Mouse (Mus musculus) CH12.LX (cell line): ENCODE measurements around the gene Bhlhe41. TPM values are rescaled to one million over a fixed set of nuclear protein-coding genes. Genes with fewer than 3 reads are reported as not detected.
A peak's percentile ranks its signal among the peaks of the same experiment; 100 is the strongest.

Experiments used
- DNase-seq: peaks from one replicate; pipeline ENCODE4 v3.0.0-alpha.2; 2013; ENCODE audit errors: extremely low read depth
- H3K27ac ChIP-seq: 2 replicates; pipeline ENCODE4 v1.5.1; 2012; ENCODE audit warnings: low read depth, mild to moderate bottlenecking, control low read depth, moderate library complexity; ENCODE audit not compliant: insufficient read depth
- H3K27me3 ChIP-seq: replicated peaks from 2 replicates; pipeline ENCODE3; 2012; ENCODE audit warnings: inconsistent platforms
- H3K36me3 ChIP-seq, 2 experiments: replicated peaks in 1 of 2; 2 replicates each; pipeline versions ENCODE3 to v1.6.1; 2012; ENCODE audit warnings: inconsistent platforms in 1 of 2, low read length in 1 of 2, mild to moderate bottlenecking in 1 of 2, mixed read lengths in 1 of 2, moderate library complexity in 1 of 2; ENCODE audit not compliant: control insufficient read depth in 1 of 2, insufficient read depth in 1 of 2
- H3K4me1 ChIP-seq, 2 experiments: 2 replicates each; pipeline ENCODE4 v1.6.1; 2012; ENCODE audit warnings: inconsistent platforms in 1 of 2, moderate library complexity in 1 of 2; ENCODE audit not compliant: insufficient read depth in 2 of 2, control insufficient read depth in 1 of 2
- H3K4me2 ChIP-seq: 2 replicates; pipeline ENCODE4 v1.6.1; 2012; ENCODE audit warnings: low read depth, mild to moderate bottlenecking, control low read depth; ENCODE audit not compliant: poor library complexity, insufficient read depth, severe bottlenecking
- H3K4me3 ChIP-seq, 3 experiments: fragments of 150-350 bp in 1 of 3; sonication (generic) in 1 of 3; replicated peaks in 1 of 3; 2 replicates each; pipeline versions ENCODE3 to v1.5.1; 2011 to 2012; ENCODE audit warnings: low read depth in 2 of 3, low read length in 2 of 3, mild to moderate bottlenecking in 2 of 3, moderate library complexity in 2 of 3, control low read depth in 1 of 3, improper control_type of control experiment in 1 of 3, inconsistent platforms in 1 of 3, mixed read lengths in 1 of 3; ENCODE audit not compliant: poor library complexity in 1 of 3
- H3K79me2 ChIP-seq: replicated peaks from 2 replicates; pipeline ENCODE4 v1.6.1; 2012; ENCODE audit warnings: mild to moderate bottlenecking, moderate library complexity; ENCODE audit not compliant: control insufficient read depth, poor library complexity, insufficient read depth, severe bottlenecking; ENCODE audit errors: extremely low read depth
- H3K9ac ChIP-seq: 2 replicates; pipeline ENCODE4 v1.6.1; 2012; ENCODE audit warnings: low read depth, mild to moderate bottlenecking, control low read depth, moderate library complexity; ENCODE audit not compliant: insufficient read depth
- H3K9me3 ChIP-seq: replicated peaks from 2 replicates; pipeline ENCODE3; 2012; ENCODE audit warnings: low read length, inconsistent platforms, mixed read lengths
- BHLHE40 ChIP-seq: IDR thresholded peaks from 2 replicates; pipeline ENCODE4 v1.6.1; 2011; ENCODE audit warnings: mild to moderate bottlenecking, low read depth, low read length, improper control_type of control experiment
- CHD1 ChIP-seq: IDR thresholded peaks from 2 replicates; pipeline ENCODE4 v1.6.1; 2012; ENCODE audit warnings: low read depth, low read length, improper control_type of control experiment, inconsistent platforms
- CHD2 ChIP-seq: IDR thresholded peaks from 2 replicates; pipeline ENCODE4 v1.6.1; 2011; ENCODE audit warnings: low read length, improper control_type of control experiment
- E2F4 ChIP-seq: IDR thresholded peaks from 2 replicates; pipeline ENCODE4 v1.6.1; 2011; ENCODE audit warnings: low read depth, low read length, improper control_type of control experiment; ENCODE audit not compliant: insufficient replicate concordance
- ELF1 ChIP-seq: IDR thresholded peaks from 2 replicates; pipeline ENCODE4 v1.6.1; 2014; ENCODE audit warnings: low read depth, mild to moderate bottlenecking, inconsistent platforms, low read length, improper control_type of control experiment
- EP300 ChIP-seq: IDR thresholded peaks from 2 replicates; pipeline ENCODE4 v1.6.1; 2011; ENCODE audit warnings: low read length, improper control_type of control experiment
- ETS1 ChIP-seq: conservative IDR thresholded peaks from 2 replicates; pipeline ENCODE4 v1.6.1; 2012; ENCODE audit warnings: low read depth, mild to moderate bottlenecking, inconsistent platforms, low read length, improper control_type of control experiment, moderate library complexity
- GABPA ChIP-seq: IDR thresholded peaks from 2 replicates; pipeline ENCODE4 v1.6.1; 2012; ENCODE audit warnings: low read depth, low read length, improper control_type of control experiment, inconsistent platforms; ENCODE audit not compliant: insufficient replicate concordance
- IRF4 ChIP-seq: IDR thresholded peaks from 2 replicates; pipeline ENCODE4 v1.6.1; 2014; ENCODE audit warnings: low read depth, mild to moderate bottlenecking, inconsistent platforms, low read length, improper control_type of control experiment
- JUN ChIP-seq: IDR thresholded peaks from 2 replicates; pipeline ENCODE4 v1.6.1; 2011; ENCODE audit warnings: low read depth, mild to moderate bottlenecking, low read length, improper control_type of control experiment, moderate library complexity; ENCODE audit not compliant: insufficient read depth
- KAT2A ChIP-seq: IDR thresholded peaks from 2 replicates; pipeline ENCODE4 v1.6.1; 2012; ENCODE audit warnings: low read length, improper control_type of control experiment, inconsistent platforms; ENCODE audit not compliant: insufficient replicate concordance
- MAFK ChIP-seq: IDR thresholded peaks from 2 replicates; pipeline ENCODE4 v1.6.1; 2011; ENCODE audit warnings: low read length, improper control_type of control experiment; ENCODE audit not compliant: insufficient replicate concordance
- MAX ChIP-seq: IDR thresholded peaks from 2 replicates; pipeline ENCODE4 v1.6.1; 2011; ENCODE audit warnings: low read length, improper control_type of control experiment
- MAZ ChIP-seq: IDR thresholded peaks from 2 replicates; pipeline ENCODE4 v1.6.1; 2012; ENCODE audit warnings: low read depth, mild to moderate bottlenecking, inconsistent platforms, low read length, improper control_type of control experiment, moderate library complexity
- MEF2A ChIP-seq: IDR thresholded peaks from 2 replicates; pipeline ENCODE4 v1.6.1; 2014; ENCODE audit warnings: low read depth, mild to moderate bottlenecking, inconsistent platforms, low read length, improper control_type of control experiment, borderline replicate concordance
- MXI1 ChIP-seq: IDR thresholded peaks from 2 replicates; pipeline ENCODE4 v1.6.1; 2011; ENCODE audit warnings: mild to moderate bottlenecking, low read depth, low read length, improper control_type of control experiment
- NELFE ChIP-seq: IDR thresholded peaks from 2 replicates; pipeline ENCODE4 v1.6.1; 2011; ENCODE audit warnings: low read depth, low read length, improper control_type of control experiment
- NRF1 ChIP-seq: IDR thresholded peaks from 2 replicates; pipeline ENCODE4 v1.6.1; 2014; ENCODE audit warnings: low read depth, mild to moderate bottlenecking, inconsistent platforms, low read length, improper control_type of control experiment, moderate library complexity
- PAX5 ChIP-seq: IDR thresholded peaks from 2 replicates; pipeline ENCODE4 v1.6.1; 2012; ENCODE audit warnings: low read length, inconsistent platforms, mixed read lengths
- POLR2A ChIP-seq: IDR thresholded peaks from 2 replicates; pipeline ENCODE4 v1.6.1; 2011; ENCODE audit warnings: low read depth, mild to moderate bottlenecking, improper control_type of control experiment, low read length
- POLR2AphosphoS2 ChIP-seq: IDR thresholded peaks from 2 replicates; pipeline ENCODE4 v1.6.1; 2011; ENCODE audit warnings: low read depth, low read length, improper control_type of control experiment
- RCOR1 ChIP-seq: conservative IDR thresholded peaks from 2 replicates; pipeline ENCODE4 v1.6.1; 2012; ENCODE audit warnings: low read depth, mild to moderate bottlenecking, inconsistent platforms, low read length, improper control_type of control experiment
- SIN3A ChIP-seq: IDR thresholded peaks from 2 replicates; pipeline ENCODE4 v1.6.1; 2012; ENCODE audit warnings: low read length, improper control_type of control experiment, inconsistent platforms
- TBP ChIP-seq: conservative IDR thresholded peaks from 2 replicates; pipeline ENCODE4 v1.6.1; 2011; ENCODE audit warnings: low read depth, low read length, improper control_type of control experiment
- TCF12 ChIP-seq: IDR thresholded peaks from 2 replicates; pipeline ENCODE4 v1.6.1; 2014; ENCODE audit warnings: low read depth, mild to moderate bottlenecking, inconsistent platforms, low read length, improper control_type of control experiment
- UBTF ChIP-seq: IDR thresholded peaks from 2 replicates; pipeline ENCODE4 v1.6.1; 2012; ENCODE audit warnings: low read depth, mild to moderate bottlenecking, inconsistent platforms, low read length, improper control_type of control experiment, moderate library complexity
- USF1 ChIP-seq: IDR thresholded peaks from 2 replicates; pipeline ENCODE4 v1.6.1; 2014; ENCODE audit warnings: low read depth, mild to moderate bottlenecking, inconsistent platforms, low read length, improper control_type of control experiment
- ZC3H11A ChIP-seq: IDR thresholded peaks from 2 replicates; pipeline ENCODE4 v1.6.1; 2012; ENCODE audit warnings: low read depth, mild to moderate bottlenecking, inconsistent platforms, low read length, improper control_type of control experiment
- ZMIZ1 ChIP-seq: IDR thresholded peaks from 2 replicates; pipeline ENCODE4 v1.6.1; 2012; ENCODE audit warnings: low read depth, mild to moderate bottlenecking, inconsistent platforms, low read length, improper control_type of control experiment
- dilution Hi-C: fragments of 300-500 bp; cut with MboI; formaldehyde crosslinking; loops from 2 replicates; pipeline ENCODE4 v1.14.3; 2020; ENCODE audit warnings: low sequenced_read_pairs; ENCODE audit not compliant: extremely low pct_unique_long_range_greater_than_20kb, extremely low pct_ligation_motif_present
- in situ Hi-C: fragments of 300-500 bp; cut with MboI; formaldehyde crosslinking; loops from 3 replicates; pipeline ENCODE4 v1.14.3; 2019; ENCODE audit warnings: low sequenced_read_pairs, low pct_ligation_motif_present, low pct_unique_long_range_greater_than_20kb, mixed read lengths
- polyA plus RNA-seq: library from polyadenylated mRNA; unstranded; fragments of >175 nt; gene quantifications from 2 replicates; pipeline ENCODE4 v1.2.1, GENCODE M21; 2012; ENCODE audit warnings: low read depth; ENCODE audit not compliant: insufficient read length
- total RNA-seq, 2 experiments: library from RNA; depleted of rRNA; stranded (reverse); fragments of 300-350 nt in 1 of 2; fragments of >200 nt in 1 of 2; gene quantifications; 2 replicates each; pipeline ENCODE4 v1.2.3; 2012 to 2014

Bhlhe41 gene
- total and polyA plus RNA-seq, 3 experiments: 12.5 to 105 (median 12.6) TPM

GRCm38 (mm10) chr6:145850789-145851188, 14.6 kb downstream of the Bhlhe41 start:
- H3K36me3 ChIP-seq: peaks cover 0 to 9% of the 10 kb centered on the region in 2 experiments
- TF ChIP-seq TCF12 (peak; percentile 13; the same call in 1 of the 2 replicates), MAZ (no peak), BHLHE40 (peak; percentile 33; the same call in 1 of the 2 replicates), ETS1 (peak; percentile 77), MAFK (no peak), MEF2A (peak; percentile 22; the same call in 1 of the 2 replicates), EP300 (peak; percentile 48; the same call in 1 of the 2 replicates), ELF1 (no peak)
- in situ Hi-C loops (no loop called here), dilution Hi-C loops (no loop called here)
- no peaks in the 10 kb centered on the region for H3K79me2 ChIP-seq
- no peaks in the 10 kb centered on the region for H3K9me3 ChIP-seq
- peaks cover 27 to 89% of the 10 kb centered on the region in 2 experiments for H3K4me1 ChIP-seq
- no peaks in the 10 kb centered on the region for H3K27me3 ChIP-seq
- no peak overlapping the region for H3K9ac ChIP-seq
- no peak overlapping the region for H3K4me2 ChIP-seq
- no peak overlapping the region for H3K27ac ChIP-seq
- no peak overlapping the region for H3K4me3 ChIP-seq
- peak; percentile 35 for DNase-seq

DNA sequence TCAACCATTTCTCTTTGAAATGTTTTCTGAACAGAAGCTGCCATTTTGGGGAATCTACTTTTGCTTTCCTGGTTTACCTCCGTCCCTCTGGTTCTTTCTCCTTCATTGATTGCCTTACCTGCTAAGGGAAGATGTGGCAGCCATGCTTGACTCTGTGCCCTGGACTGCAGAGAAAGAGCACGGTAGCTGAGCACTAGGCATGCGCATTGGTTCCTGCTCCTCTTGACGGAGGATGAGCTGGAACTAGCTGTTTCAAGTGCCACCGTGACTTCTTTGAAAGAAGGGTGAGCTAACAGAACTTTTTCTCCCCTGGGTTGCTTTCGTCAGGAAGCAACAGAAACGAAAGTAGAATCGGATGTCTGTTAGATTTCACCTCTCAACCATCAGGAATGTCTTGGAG, 17.7 kb downstream of the Bhlhe41 start:
- H3K27ac ChIP-seq: peak overlapping the region; percentile 76
- no peaks in the 10 kb centered on the region for H3K79me2 ChIP-seq
- in situ Hi-C loops: no loop called here
- peak; percentile 70 for DNase-seq
- peaks cover 0 to 3% of the 10 kb centered on the region in 2 experiments for H3K36me3 ChIP-seq
- dilution Hi-C loops: no loop called here
- peak overlapping the region; percentile 51 for H3K9ac ChIP-seq
- TF ChIP-seq NELFE: no peak
- no peak for TF ChIP-seq KAT2A
- peak; percentile 46 for TF ChIP-seq POLR2A
- TF ChIP-seq TCF12: no peak
- no peak for TF ChIP-seq SIN3A
- TF ChIP-seq TBP: 0 out of 2 replicates have a peak, but pooled peaks have one; percentile 20
- no peak for TF ChIP-seq MAFK
- no peak for TF ChIP-seq CHD1
- TF ChIP-seq PAX5: no peak
- TF ChIP-seq CHD2: no peak
- no peak for TF ChIP-seq ZC3H11A
- TF ChIP-seq IRF4: 0 out of 2 replicates have a peak, but pooled peaks have one; percentile 11
- no peak for TF ChIP-seq MEF2A
- no peak for TF ChIP-seq POLR2AphosphoS2
- no peak for TF ChIP-seq USF1
- TF ChIP-seq RCOR1: no peak
- TF ChIP-seq NRF1: peak; percentile 92
- TF ChIP-seq GABPA: no peak
- no peak for TF ChIP-seq MAX
- no peak for TF ChIP-seq ZMIZ1
- no peak; the same call in 1 of the 2 replicates for TF ChIP-seq ETS1
- TF ChIP-seq BHLHE40: no peak
- no peak for TF ChIP-seq E2F4
- no peak for TF ChIP-seq UBTF
- no peak for TF ChIP-seq MXI1
- no peak for TF ChIP-seq JUN
- TF ChIP-seq ELF1: no peak
- TF ChIP-seq, all 38 proteins: peak for 4
- peak overlapping the region; percentile 85 for H3K4me2 ChIP-seq
- H3K4me3 ChIP-seq: peak overlapping the region; percentile 12 to 46 (median 32)
- H3K9me3 ChIP-seq: no peaks in the 10 kb centered on the region
- H3K4me1 ChIP-seq: peaks cover 25 to 68% of the 10 kb centered on the region in 2 experiments
- no peaks in the 10 kb centered on the region for H3K27me3 ChIP-seq
